Mouse (Mus musculus) megakaryocyte, embryonic 14.5 days (primary cell): ENCODE results near the gene Wars.

Source experiments
- FLI1 ChIP-seq: IDR thresholded peaks from 2 replicates; pipeline ENCODE4 v1.6.1; 2012; ENCODE audit warnings: low read length, inconsistent platforms, mixed read lengths
- GATA1 ChIP-seq: IDR thresholded peaks from 3 replicates; pipeline ENCODE4 v1.6.1; 2012; ENCODE audit warnings: mixed read lengths, low read length, inconsistent platforms, borderline replicate concordance

- no peak for TF ChIP-seq GATA1
- no peak for TF ChIP-seq FLI1
Measured at GRCm38 (mm10) chr12:108831966-108832643, 61.9 kb downstream of the Wars start.
